ENCODE assay signal across 9 mouse cellular contexts in genomic region chr8:54507428-54508095, GRCm38 (mm10). TPM values are rescaled to one million over a fixed set of nuclear protein-coding genes. Genes with fewer than 3 reads are reported as not detected.
A peak's percentile ranks its signal among the peaks of the same experiment; 100 is the strongest.
DNase-seq lines count a peak whose midpoint lies in the region; ATAC-seq and TF ChIP-seq lines count a peak whose summit lies in the region.
"Had no signal": no experiment of that assay in that cellular context is flagged by ENCODE, and none has a peak within 500 bp of the region (broad histone marks: within the 10 kb centered on the region; RNA-seq: fewer than 3 reads in every experiment).

No protein-coding gene starts in this region.

- H3K27me3 ChIP-seq in ES-Bruce4 (ENCODE audit: control insufficient read depth, insufficient read depth, low read length, poor library complexity, severe bottlenecking), result no peaks in the 10 kb centered on the region
- no peaks in the 10 kb centered on the region for H3K27me3 ChIP-seq in forebrain, embryonic 14.5 days (replicated peaks; ENCODE audit: control insufficient read depth, insufficient read depth, low read length)
- H3K27me3 ChIP-seq in hindbrain, embryonic 13.5 days, result no peaks in the 10 kb centered on the region
- H3K27me3 ChIP-seq in lung, postnatal 0 days (replicated peaks; ENCODE audit: insufficient read depth, low read length), result no peaks in the 10 kb centered on the region

- H3K27ac ChIP-seq in ES-Bruce4 (ENCODE audit: insufficient read depth, low read length), result no peak overlapping the region
- H3K27ac ChIP-seq in forebrain, embryonic 14.5 days (ENCODE audit: low read depth, low read length), result no peak overlapping the region
- peak overlapping the region; percentile 23; the same call in 1 of the 2 replicates for H3K27ac ChIP-seq in hindbrain, embryonic 13.5 days
- H3K27ac ChIP-seq in lung, postnatal 0 days (ENCODE audit: low read length), result no peak overlapping the region

- H3K36me3 ChIP-seq in ES-Bruce4 (ENCODE audit: control insufficient read depth, insufficient read depth, low read length, poor library complexity, severe bottlenecking), result no peaks in the 10 kb centered on the region
- no peaks in the 10 kb centered on the region for H3K36me3 ChIP-seq in forebrain, embryonic 14.5 days (ENCODE audit: control insufficient read depth, insufficient read depth, low read length)
- H3K36me3 ChIP-seq in hindbrain, embryonic 13.5 days, result no peaks in the 10 kb centered on the region
- H3K36me3 ChIP-seq in lung, postnatal 0 days (ENCODE audit: insufficient read depth, low read length), result no peaks in the 10 kb centered on the region

- no peak overlapping the region for H3K4me2 ChIP-seq in forebrain, embryonic 14.5 days (ENCODE audit: low read length)
- peak overlapping the region; percentile 25 for H3K4me2 ChIP-seq in hindbrain, embryonic 13.5 days
- no peak overlapping the region for H3K4me2 ChIP-seq in lung, postnatal 0 days (replicated peaks; ENCODE audit: low read depth, low read length)

- H3K4me3 ChIP-seq in ES-Bruce4 (ENCODE audit: low read depth, low read length), result no peak overlapping the region
- no peak overlapping the region for H3K4me3 ChIP-seq in forebrain, embryonic 14.5 days (ENCODE audit: low read depth, low read length)
- peak overlapping the region; percentile 0; the same call in 1 of the 2 replicates for H3K4me3 ChIP-seq in hindbrain, embryonic 13.5 days
- no peak overlapping the region for H3K4me3 ChIP-seq in lung, postnatal 0 days (ENCODE audit: low read depth, low read length)
- H3K4me3 ChIP-seq: erythroblast, embryonic 14.5 days had no signal

- no peaks in the 10 kb centered on the region for H3K9me3 ChIP-seq in ES-Bruce4 (replicated peaks; ENCODE audit: control insufficient read depth, insufficient read depth, low read length, poor library complexity, severe bottlenecking)
- no peaks in the 10 kb centered on the region for H3K9me3 ChIP-seq in forebrain, embryonic 14.5 days (replicated peaks; ENCODE audit: control insufficient read depth, low read length)
- H3K9me3 ChIP-seq in hindbrain, embryonic 13.5 days, result no peaks in the 10 kb centered on the region
- no peaks in the 10 kb centered on the region for H3K9me3 ChIP-seq in lung, postnatal 0 days (ENCODE audit: low read length)

- no peak for TF ChIP-seq EP300 in ES-Bruce4 (IDR thresholded peaks at IDR 0.05; ENCODE audit: insufficient read depth, low read depth, low read length)
- TF ChIP-seq EP300 in lung, postnatal 0 days (IDR thresholded peaks at IDR 0.05), result no peak

- ATAC-seq in forebrain, embryonic 14.5 days, result peak; percentile 63
- peak; percentile 78 for ATAC-seq in hindbrain, embryonic 13.5 days (ENCODE audit: low FRiP score)
- ATAC-seq in lung, postnatal 0 days, result peak; percentile 77

- TF ChIP-seq CTCF in ES-Bruce4 (IDR thresholded peaks at IDR 0.05; ENCODE audit: low read depth, low read length), result peak; percentile 9
- TF ChIP-seq CTCF in lung, postnatal 0 days (IDR thresholded peaks at IDR 0.05), result peak; percentile 91

- TF ChIP-seq POLR2A in ES-Bruce4 (IDR thresholded peaks at IDR 0.05; ENCODE audit: insufficient read depth, low read length), result no peak

- DNase-seq in c-Kit-positive CD71-negative TER-119-negative erythroid progenitor cells, embryonic 14.5 days (ENCODE audit: low read depth), result peak; percentile 70
- DNase-seq in forebrain, embryonic 14.5 days (ENCODE audit: low spot score), result peak; percentile 93
- DNase-seq in layer of hippocampus, postnatal 10 days (ENCODE audit: low spot score in 2 of 2), result peak; percentile 89 to 90
- peak; percentile 74 for DNase-seq in lung, postnatal 0 days (ENCODE audit: low spot score)
- peak; percentile 52 for DNase-seq in ovary, postnatal 10 days (ENCODE audit: low spot score)
- peak; percentile 41 to 77 for DNase-seq in thymus, postnatal 10 days (ENCODE audit: low spot score in 2 of 2)

- no peaks in the 10 kb centered on the region for H3K4me1 ChIP-seq in ES-Bruce4 (ENCODE audit: control insufficient read depth, insufficient read depth, low read length)
- 0 out of 2 replicates have a peak, but pooled peaks cover 2% of the 10 kb centered on the region for H3K4me1 ChIP-seq in forebrain, embryonic 14.5 days (ENCODE audit: control insufficient read depth, insufficient read depth, low read length)
- peaks cover 12% of the 10 kb centered on the region; the same call in 1 of the 2 replicates for H3K4me1 ChIP-seq in hindbrain, embryonic 13.5 days (replicated peaks)
- no peaks in the 10 kb centered on the region for H3K4me1 ChIP-seq in lung, postnatal 0 days (ENCODE audit: insufficient read depth, low read depth, low read length)

- no peak overlapping the region for H3K9ac ChIP-seq in ES-Bruce4 (ENCODE audit: low read depth, poor library complexity, severe bottlenecking)
- H3K9ac ChIP-seq in forebrain, embryonic 14.5 days (ENCODE audit: low read length), result no peak overlapping the region
- H3K9ac ChIP-seq in hindbrain, embryonic 13.5 days, result peak overlapping the region; percentile 49; the same call in 1 of the 2 replicates
- H3K9ac ChIP-seq in lung, postnatal 0 days (replicated peaks; ENCODE audit: low read depth), result no peak overlapping the region

- WGBS in forebrain, embryonic 14.5 days, result 35% methylated on average over 6 of the region's 6 CpGs
- WGBS in hindbrain, embryonic 13.5 days, result 24% methylated on average over 6 of the region's 6 CpGs
- WGBS in lung, postnatal 0 days, result 26% methylated on average over 6 of the region's 6 CpGs

RNA-seq across cellular contexts. Expression of gene Asb5, which starts 21.8 kb away (rescaled TPM):
- polyA plus RNA-seq in ES-Bruce4 (2011; ENCODE audit: insufficient read depth, insufficient read length, low read depth, missing spikeins), result not detected in 2 replicates
- polyA plus RNA-seq in forebrain, embryonic 14.5 days (2014; fragmentation: Nextera tagmentation; extraction: Ambion mirVana), result 4.0 and 5.2 TPM in 2 replicates
- 6.7 and 7.9 TPM in 2 replicates for polyA plus RNA-seq in hindbrain, embryonic 13.5 days (2015; fragmentation: Nextera tagmentation; extraction: Ambion mirVana)
- total RNA-seq in layer of hippocampus, postnatal 10 days (2021), result 1 to 10 TPM; 1.5 to 2.7 TPM
- polyA plus RNA-seq in lung, postnatal 0 days (2015; fragmentation: Nextera tagmentation; extraction: Ambion mirVana), result 3.8 and 5.2 TPM in 2 replicates
- polyA plus RNA-seq: erythroblast, embryonic 14.5 days had no signal

RNA-seq across cellular contexts. Expression of gene Spcs3, which starts 22.2 kb away (rescaled TPM):
- polyA plus RNA-seq in ES-Bruce4 (2011; ENCODE audit: insufficient read depth, insufficient read length, low read depth, missing spikeins), result 64.0 and 70.7 TPM in 2 replicates
- 60.8 and 66.8 TPM in 2 replicates for polyA plus RNA-seq in forebrain, embryonic 14.5 days (2014; fragmentation: Nextera tagmentation; extraction: Ambion mirVana)
- polyA plus RNA-seq in hindbrain, embryonic 13.5 days (2015; fragmentation: Nextera tagmentation; extraction: Ambion mirVana), result 53.1 and 56.2 TPM in 2 replicates
- 10 to 100 TPM; 36.1 to 37.1 TPM for total RNA-seq in layer of hippocampus, postnatal 10 days (2021)
- 38.7 and 41.8 TPM in 2 replicates for polyA plus RNA-seq in lung, postnatal 0 days (2015; fragmentation: Nextera tagmentation; extraction: Ambion mirVana)
